Mouse (Mus musculus): Measurements from ENCODE around the gene Syne2.
"Not testable (repeated sequence)": the region's sequence is repeated elsewhere in the genome, so short reads cannot be mapped to it uniquely, and the experiment has no call there.

Syne2 gene

GRCm38 (mm10) chr12:75817959-75818452, at the start of gene Syne2:
TSS of gene Syne2 (plus strand) at chr12:75818134.
- DNase-seq (ENCODE audit: low spot score), result peak; percentile 76

DNA sequence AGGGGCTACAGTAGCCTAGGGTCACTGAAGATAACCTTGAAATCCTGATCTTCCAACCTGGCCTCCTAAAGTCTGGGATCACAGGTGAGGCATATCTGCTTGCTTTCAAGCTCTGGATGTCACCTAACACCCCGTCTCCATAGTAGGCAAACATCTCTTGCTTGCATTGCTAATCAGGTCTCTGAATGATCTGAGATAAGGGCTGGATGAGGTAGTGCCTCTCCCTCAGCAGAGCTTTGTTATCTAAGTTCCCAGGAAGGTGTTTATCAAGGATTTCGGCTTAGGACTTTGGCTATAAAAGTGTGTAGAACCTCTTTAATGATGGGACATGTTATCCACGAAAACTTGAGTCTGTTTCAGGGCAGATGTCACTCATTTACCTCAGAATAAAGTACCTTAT, 46.5 kb upstream of the Syne2 start:
- no peak for DNase-seq (ENCODE audit: low spot score)

DNA sequence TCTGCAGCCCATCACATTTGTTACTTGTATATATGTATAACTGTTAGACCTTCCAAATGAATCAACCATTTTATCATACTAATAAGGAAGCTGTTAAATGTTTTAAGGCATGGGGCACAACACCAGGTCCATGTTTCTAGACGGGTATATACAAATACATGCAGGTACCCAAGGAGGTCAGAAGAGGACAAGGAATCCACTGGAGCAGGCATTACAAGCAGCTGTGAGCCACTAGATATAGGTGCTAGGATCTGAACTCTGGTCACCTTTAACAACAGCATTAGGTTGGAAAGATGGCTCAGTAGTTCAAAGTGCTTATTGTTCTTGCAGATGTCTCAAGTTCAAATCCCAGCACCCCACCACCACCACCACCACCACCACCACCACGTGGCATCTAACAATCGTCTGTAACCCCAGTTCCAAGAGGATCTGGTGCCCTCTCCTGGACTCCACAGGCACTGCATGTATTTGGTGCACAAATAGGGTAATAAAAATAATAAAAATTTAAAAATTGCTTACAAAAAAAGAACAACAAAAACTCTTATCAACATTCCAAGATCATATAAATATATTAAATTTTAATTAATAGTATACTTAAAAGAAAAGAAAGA, 45.4 kb upstream of the Syne2 start:
- DNase-seq (ENCODE audit: low spot score), result peak; percentile 62

- no peak for DNase-seq (ENCODE audit: low spot score)
Measured at GRCm38 (mm10) chr12:75781445-75781844, 36.5 kb upstream of the Syne2 start.

DNA sequence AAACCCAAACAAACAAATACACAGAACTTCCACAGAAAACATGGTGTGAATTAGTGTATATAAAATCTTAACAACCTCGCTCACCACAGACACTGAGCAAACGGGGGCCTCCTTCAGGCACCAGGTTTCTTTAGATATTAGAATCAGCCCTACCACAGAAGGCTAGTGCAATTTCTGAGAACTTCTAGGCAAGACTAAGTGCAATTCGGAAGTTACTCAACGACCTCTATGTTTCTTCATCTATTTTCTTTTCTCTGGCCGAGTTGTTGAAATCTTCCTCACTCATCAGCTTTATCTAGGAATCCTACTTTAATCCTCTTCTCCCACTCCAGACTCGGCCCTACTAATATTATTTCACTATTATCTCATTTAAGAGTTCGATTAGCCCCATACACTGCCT, 35.9 kb upstream of the Syne2 start:
- no peak for DNase-seq (ENCODE audit: low spot score)

DNA sequence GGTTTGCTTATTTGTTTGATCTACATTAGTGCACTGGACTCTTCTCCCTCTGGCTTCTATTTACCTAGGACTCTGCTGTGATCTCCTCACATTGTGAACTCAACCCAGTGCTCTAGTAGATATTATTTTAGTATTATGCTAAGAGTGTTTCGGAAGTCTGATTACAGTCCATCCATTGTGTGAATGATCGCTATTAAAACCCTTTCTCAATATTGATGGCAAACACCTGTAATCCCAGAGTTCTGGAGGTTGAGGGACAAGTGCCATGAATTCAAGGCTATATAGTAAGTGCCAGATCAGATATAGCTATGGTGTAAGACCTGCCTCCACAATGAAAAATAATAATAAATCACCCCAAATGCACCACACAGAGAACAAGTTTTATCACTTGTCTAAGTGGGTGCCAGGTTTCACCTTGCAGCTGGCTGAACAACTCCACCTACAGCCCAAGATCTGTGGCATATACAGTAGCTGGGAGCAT, 33.6 kb upstream of the Syne2 start:
- no peak for DNase-seq (ENCODE audit: low spot score)

GRCm38 (mm10) chr12:75786681-75787080, 31.3 kb upstream of the Syne2 start:
- DNase-seq (ENCODE audit: low spot score), result not testable (repeated sequence)

GRCm38 (mm10) chr12:75789451-75789850, 28.5 kb upstream of the Syne2 start:
- DNase-seq (ENCODE audit: low spot score), result no peak

DNA sequence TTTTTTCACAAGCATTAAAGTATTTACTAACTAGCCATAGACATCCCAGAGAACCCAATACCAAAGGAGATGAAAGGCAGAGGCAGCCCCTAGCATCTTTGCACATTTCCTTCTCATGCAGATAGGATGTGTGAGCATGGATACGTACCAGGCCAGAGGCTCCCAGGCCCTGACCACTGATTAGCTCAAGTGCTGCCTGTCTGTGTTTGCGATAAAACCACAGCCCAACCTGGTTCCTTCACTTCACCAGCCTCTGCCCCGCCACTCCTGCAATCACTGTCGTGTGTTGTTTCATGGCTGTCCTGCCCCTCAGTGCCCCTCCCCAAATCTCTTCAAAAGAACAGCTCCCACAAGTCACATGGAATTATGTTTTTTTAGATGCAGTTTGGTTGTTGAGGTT, 23.4 kb upstream of the Syne2 start:
- no peak for DNase-seq (ENCODE audit: low spot score)

DNA sequence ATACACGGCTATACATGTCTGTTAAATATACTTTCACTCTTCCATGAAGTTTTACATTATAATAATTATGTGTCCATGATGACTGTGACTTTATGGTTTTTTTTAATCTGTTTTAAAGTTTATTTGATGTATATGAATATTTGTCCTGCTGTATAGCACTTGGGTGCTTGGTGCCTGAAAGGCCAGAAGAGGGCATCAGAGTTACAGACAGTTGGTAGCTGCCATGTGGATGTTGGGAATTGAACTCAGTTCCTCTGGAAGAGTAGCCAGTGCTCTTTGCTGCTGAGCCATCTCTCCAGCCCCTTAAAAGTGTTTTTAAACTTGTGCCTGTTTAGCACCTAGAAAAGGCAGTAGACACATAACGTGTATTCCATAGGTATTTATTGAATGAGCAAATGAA, 21.4 kb upstream of the Syne2 start:
- peak; percentile 11 for DNase-seq (ENCODE audit: low spot score)

DNA sequence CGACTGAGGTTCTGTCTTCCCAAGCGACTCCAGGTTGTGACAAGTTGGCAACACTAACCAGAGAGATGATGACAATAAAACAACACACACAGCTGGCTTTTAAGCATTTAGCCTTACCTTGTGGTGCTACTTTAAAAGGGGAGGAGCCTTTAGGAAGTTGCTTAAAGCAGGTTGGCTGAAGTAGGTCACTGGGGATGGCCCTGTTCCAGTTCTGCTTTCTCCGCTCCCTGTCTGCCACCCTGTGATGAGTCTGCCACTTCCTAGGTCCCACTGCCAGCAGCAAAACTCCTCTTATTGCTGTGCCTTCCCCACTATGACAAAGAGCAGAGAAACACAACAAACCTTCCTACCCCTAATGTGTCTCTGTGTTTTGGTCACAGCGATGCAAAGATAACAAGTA, 11.7 kb upstream of the Syne2 start:
- no peak for DNase-seq (ENCODE audit: low spot score)

DNA sequence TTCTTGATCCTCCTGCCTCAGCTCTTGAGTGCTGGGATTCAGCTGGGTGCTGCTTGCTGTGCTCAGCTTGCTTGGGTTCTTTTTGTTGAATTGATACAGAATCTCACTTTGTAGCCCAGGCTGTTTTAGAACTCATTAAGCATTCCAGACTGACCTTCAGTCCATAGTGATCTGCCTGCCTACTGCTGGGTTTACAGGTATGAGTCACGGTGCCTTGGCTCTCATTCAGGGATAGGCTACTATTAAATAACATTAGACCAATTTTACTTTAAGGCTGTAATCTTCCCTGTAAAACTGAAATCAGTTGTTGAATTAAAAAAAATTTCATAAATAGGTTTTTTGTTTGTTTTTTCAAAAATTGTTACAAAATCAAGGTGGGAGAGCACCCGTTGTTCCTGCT, 4.2 kb upstream of the Syne2 start:
- no peak for DNase-seq (ENCODE audit: low spot score)

DNA sequence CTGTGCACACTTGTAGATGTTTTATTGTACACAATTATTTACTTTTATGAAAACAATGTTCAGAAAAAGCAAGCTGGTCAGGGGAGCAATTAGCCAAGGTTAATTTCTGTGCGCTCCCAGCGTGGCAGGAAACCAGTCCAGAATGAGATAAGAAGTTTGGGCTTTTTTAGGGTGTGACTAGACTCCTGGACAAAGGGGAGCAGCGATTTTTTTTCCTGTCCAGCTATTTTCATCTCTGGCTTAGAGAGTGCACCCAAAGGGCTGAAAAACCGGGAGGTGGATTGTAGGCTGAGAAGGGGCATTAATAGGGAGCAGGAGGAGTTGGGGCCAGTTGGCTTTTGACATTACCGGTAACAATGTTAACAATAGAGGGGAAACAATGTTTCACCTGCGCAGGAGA, 3.4 kb upstream of the Syne2 start:
- DNase-seq (ENCODE audit: low spot score), result no peak

DNA sequence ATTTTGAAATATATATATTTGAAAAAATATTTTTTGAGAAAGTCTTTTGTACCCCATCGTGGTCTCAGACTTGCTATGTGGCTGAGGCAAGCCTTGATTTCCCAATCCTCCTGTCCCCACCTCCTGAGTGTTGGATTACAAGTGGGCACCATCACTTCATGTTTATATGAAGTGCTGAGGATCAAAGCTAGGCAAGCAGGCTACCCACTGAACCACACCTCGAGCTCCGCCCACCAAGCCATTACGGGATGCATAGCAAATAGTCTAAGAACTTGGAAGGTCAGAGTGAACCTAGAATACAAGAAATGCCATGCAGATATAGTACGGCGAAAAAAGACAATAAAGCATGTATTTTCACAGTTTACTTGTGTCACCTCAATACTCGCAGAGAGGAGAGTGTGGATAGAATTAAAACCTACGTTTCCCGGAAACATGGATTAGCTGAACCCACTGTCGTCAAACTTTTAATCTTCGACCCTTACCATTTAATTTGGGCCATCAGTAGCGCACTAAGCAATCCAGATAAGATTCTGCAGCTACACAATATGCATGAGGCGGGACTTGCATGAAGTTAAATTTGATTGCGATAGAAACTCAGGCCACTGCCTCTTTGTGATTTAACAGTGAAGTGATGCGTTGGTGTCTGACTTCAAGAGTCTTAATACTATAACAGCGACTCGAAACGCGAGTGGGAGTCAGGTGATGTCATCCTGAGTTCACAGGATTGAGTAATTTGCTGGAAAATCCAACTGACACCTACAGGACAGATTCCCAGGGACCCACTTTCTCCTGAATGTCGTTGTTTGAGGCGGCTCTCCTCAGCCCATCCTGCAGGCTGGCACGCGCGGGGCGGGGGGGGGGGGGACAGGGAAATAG, 715 bp upstream of the Syne2 start:
- no peak for DNase-seq (ENCODE audit: low spot score)

GRCm38 (mm10) chr12:75818453-75819434, 810 bp downstream of the Syne2 start:
- DNase-seq (ENCODE audit: low spot score), result peak; percentile 45

GRCm38 (mm10) chr12:75819481-75819880, 1.5 kb downstream of the Syne2 start:
- no peak for DNase-seq (ENCODE audit: low spot score)

DNA sequence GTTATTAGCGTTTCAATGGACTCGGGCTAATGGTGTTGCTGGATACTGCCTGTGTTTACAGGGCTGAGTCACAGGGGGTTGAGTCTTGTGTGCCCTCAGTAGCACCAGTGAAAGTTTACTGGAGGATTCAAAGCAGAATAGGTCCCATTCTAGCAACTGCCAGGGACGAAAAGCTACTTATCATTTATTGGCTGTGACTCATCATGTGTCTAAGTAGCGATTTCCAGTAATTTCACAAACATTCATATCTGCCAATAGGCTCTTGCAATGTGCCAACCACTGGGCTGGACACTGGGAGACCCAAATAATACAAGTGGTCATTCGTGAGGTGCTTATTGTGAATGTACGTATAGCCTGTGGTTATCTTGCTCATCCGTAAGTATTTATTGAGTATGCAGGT, 2.3 kb downstream of the Syne2 start:
- no peak for DNase-seq (ENCODE audit: low spot score)

- DNase-seq (ENCODE audit: low spot score), result no peak
Measured at GRCm38 (mm10) chr12:75822122-75822521, 4.2 kb downstream of the Syne2 start.

GRCm38 (mm10) chr12:75823475-75823874, 5.5 kb downstream of the Syne2 start:
- DNase-seq (ENCODE audit: low spot score), result no peak

DNA sequence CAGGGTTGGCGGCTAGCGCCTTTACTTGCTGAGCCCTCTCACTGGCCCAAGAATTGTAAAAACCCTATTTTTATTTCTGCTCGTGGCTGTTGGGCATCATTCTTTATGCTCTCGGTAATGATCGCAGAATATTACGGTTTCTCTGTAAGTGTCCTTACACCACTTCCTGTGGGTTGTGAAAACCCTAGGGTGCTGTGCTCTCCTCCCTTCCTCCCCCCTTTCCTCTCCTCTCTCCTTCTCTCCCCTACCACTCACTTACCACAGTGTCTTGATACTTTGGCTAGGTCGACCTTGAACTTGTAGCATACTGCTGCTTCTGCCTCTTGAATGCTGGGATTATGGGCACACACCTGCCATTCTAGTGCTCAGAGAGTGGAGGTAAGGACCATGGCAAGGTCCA, 7.5 kb downstream of the Syne2 start:
- DNase-seq (ENCODE audit: low spot score), result no peak

DNA sequence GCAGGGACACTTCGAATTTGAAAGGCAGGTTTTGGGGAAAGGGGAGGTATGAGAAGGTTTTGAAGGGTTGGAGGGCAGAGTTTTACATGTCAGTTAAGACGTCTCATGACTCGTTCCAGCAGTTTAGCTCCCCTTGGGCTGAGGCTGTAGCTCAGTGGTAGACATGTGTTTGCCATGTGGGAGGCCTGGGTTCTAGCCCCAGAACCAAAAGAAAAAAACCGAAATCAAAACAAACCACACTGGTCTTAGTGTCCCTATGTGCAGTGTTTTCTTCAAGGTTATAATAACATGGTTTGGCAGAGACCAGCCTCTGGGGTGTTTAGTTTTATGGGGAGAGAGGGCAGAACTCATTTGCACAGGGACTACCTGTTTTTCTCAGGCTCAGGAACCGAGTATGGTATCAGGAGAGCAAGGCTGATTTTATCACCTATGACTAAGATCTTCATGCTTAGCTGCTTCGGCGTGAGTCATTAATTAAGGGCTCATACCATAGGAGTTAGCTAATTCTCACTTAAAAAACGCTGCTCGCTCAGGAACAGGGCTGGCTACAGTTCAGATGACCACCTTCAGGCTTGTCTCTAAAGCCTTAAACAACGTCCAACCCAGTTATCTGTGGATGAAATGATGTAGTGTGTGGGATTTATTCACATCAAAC, 8.9 kb downstream of the Syne2 start:
- DNase-seq (ENCODE audit: low spot score), result no peak

GRCm38 (mm10) chr12:75827751-75828150, 9.8 kb downstream of the Syne2 start:
- DNase-seq (ENCODE audit: low spot score), result no peak
